8 mouse cellular contexts compared by ENCODE assay signal in the genomic region with DNA sequence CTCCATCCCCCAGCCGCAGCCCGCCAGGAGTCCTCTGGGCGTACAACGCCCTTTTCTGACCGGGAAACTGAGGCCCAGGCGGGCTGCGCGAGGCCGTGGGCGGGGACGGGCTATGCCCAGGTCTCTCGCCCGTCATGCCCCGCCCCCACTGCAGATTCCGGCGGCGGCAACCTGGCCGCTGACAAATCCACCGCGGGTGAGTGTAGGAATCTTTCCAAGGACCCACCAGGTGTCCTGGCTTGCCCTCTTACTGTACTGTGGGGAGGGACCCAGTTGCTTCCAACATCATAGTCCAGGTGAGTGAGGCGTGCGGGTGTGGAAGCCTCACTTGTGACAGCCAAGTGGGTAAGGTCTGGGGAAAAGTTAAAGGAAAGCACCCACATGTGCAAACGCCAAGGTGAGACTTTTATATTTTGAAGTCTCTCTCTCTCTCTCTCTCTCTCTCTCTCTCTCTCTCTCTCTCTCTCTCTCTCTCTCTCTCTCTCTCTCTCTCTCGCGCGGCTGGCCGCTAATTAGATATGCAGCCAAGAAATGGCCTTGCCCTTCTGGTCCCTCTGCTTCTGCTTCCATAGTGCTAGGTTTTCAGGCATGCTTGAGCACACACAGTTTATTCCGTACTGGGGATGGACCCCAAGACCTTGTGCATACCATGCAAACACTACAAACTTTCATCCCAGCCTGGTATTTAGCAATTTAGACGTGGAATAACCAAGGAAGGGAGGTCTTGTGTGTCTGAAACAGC. TPM values are rescaled to one million over a fixed set of nuclear protein-coding genes. Genes with fewer than 3 reads are reported as not detected.
DNase-seq lines count a peak whose midpoint lies in the region; ATAC-seq and TF ChIP-seq lines count a peak whose summit lies in the region.

No protein-coding gene starts in this region.

- H3K9me3 ChIP-seq in intestine, postnatal 0 days (ENCODE audit: control insufficient read depth): no peaks in the 10 kb centered on the region
- H3K9me3 ChIP-seq in liver, embryonic 13.5 days (replicated peaks): no peaks in the 10 kb centered on the region

- ATAC-seq in intestine, postnatal 0 days: peak; percentile 68
- ATAC-seq in liver, embryonic 13.5 days (ENCODE audit: low read depth): peak; percentile 85

- H3K36me3 ChIP-seq in intestine, postnatal 0 days (ENCODE audit: control insufficient read depth, insufficient read depth): peaks cover 25% of the 10 kb centered on the region
- H3K36me3 ChIP-seq in liver, embryonic 13.5 days: peaks cover 29% of the 10 kb centered on the region
- peaks cover 7% of the 10 kb centered on the region for H3K36me3 ChIP-seq in thymus, adult 2 months (ENCODE audit: control insufficient read depth, insufficient read depth, low read length)

- DNase-seq in 3T3-L1 (ENCODE audit: low read depth, low spot score): peak; percentile 35
- DNase-seq in NIH3T3 (ENCODE audit: low read depth): peak; percentile 65
- DNase-seq in cerebellum, postnatal 25 days: peak; percentile 92 to 96
- peak; percentile 19 to 20 for DNase-seq in gastrocnemius, adult 8-10 months (ENCODE audit: low spot score in 2 of 2)
- peak; percentile 70 for DNase-seq in liver, embryonic 13.5 days
- peak; percentile 16 to 21 for DNase-seq in natural killer cell, adult 2 months (ENCODE audit: low spot score in 2 of 2)
- DNase-seq in thymus, adult 2 months: peak; percentile 74

- peak overlapping the region; percentile 77 for H3K27ac ChIP-seq in intestine, postnatal 0 days (ENCODE audit: low read depth, low read length)
- peak overlapping the region; percentile 93 for H3K27ac ChIP-seq in liver, embryonic 13.5 days
- 0 out of 2 replicates have a peak overlapping the region, but pooled peaks have one; percentile 17 for H3K27ac ChIP-seq in thymus, adult 2 months (ENCODE audit: control insufficient read depth, insufficient read depth, low read length)

- TF ChIP-seq CTCF in intestine, postnatal 0 days (IDR thresholded peaks at IDR 0.05; ENCODE audit: low read depth): no peak
- TF ChIP-seq CTCF in thymus, adult 2 months (IDR thresholded peaks at IDR 0.05; ENCODE audit: borderline replicate concordance, control insufficient read depth, extremely low read depth, insufficient read depth, low read length, poor library complexity): no peak

- no peaks in the 10 kb centered on the region for H3K27me3 ChIP-seq in intestine, postnatal 0 days (replicated peaks; ENCODE audit: control insufficient read depth, insufficient read depth, low read length)
- H3K27me3 ChIP-seq in liver, embryonic 13.5 days: no peaks in the 10 kb centered on the region
- no peaks in the 10 kb centered on the region for H3K27me3 ChIP-seq in thymus, adult 2 months (ENCODE audit: control insufficient read depth, insufficient read depth, low read length)

- peak overlapping the region; percentile 87 for H3K4me2 ChIP-seq in intestine, postnatal 0 days (replicated peaks; ENCODE audit: low read depth)
- peak overlapping the region; percentile 93 for H3K4me2 ChIP-seq in liver, embryonic 13.5 days

- no peak for TF ChIP-seq POLR2A in thymus, adult 2 months (IDR thresholded peaks at IDR 0.05; ENCODE audit: control insufficient read depth, extremely low read depth, insufficient read depth, low read length, poor library complexity)

- H3K9ac ChIP-seq in intestine, postnatal 0 days (ENCODE audit: low read depth, low read length): peak overlapping the region; percentile 69
- H3K9ac ChIP-seq in liver, embryonic 13.5 days: peak overlapping the region; percentile 84

- peak overlapping the region; percentile 68 for H3K4me3 ChIP-seq in intestine, postnatal 0 days (ENCODE audit: low read depth, low read length)
- peak overlapping the region; percentile 79 for H3K4me3 ChIP-seq in liver, embryonic 13.5 days (replicated peaks)
- peak overlapping the region; percentile 71 for H3K4me3 ChIP-seq in thymus, adult 2 months (ENCODE audit: control insufficient read depth, insufficient read depth, low read length)

- under 1% methylated on average over 28 of the region's 29 CpGs for WGBS in intestine, postnatal 0 days
- WGBS in liver, embryonic 13.5 days (ENCODE audit: insufficient replicate concordance): 1% methylated on average over 29 of the region's 29 CpGs
- 2% methylated on average over 25 of the region's 29 CpGs for WGBS in thymus, adult 2 months

- H3K4me1 ChIP-seq in intestine, postnatal 0 days (replicated peaks; ENCODE audit: control insufficient read depth, insufficient read depth, low read length): 0 out of 2 replicates have a peak, but pooled peaks cover 5% of the 10 kb centered on the region
- H3K4me1 ChIP-seq in liver, embryonic 13.5 days (replicated peaks): peaks cover 48% of the 10 kb centered on the region
- H3K4me1 ChIP-seq in thymus, adult 2 months (replicated peaks; ENCODE audit: control insufficient read depth, insufficient read depth, low read length): peaks cover 17% of the 10 kb centered on the region

RNA-seq across cellular contexts. Expression of gene Zfp324, which starts 0.6 kb away (rescaled TPM):
- total RNA-seq in gastrocnemius, adult 8-10 months (2022): 1 to 10 TPM; 1.3 to 2.7 (median 1.6) TPM
- polyA plus RNA-seq in intestine, postnatal 0 days (2015; fragmentation: Nextera tagmentation; extraction: Ambion mirVana): 4.0 and 4.1 TPM in 2 replicates
- 3.3 and 3.6 TPM in 2 replicates for polyA plus RNA-seq in liver, embryonic 13.5 days (2015; fragmentation: Nextera tagmentation; extraction: Ambion mirVana)
- 8.7 and 9.3 TPM in 2 replicates for polyA plus RNA-seq in thymus, adult 2 months (2012; rRNA removed)

RNA-seq across cellular contexts. Expression of gene Zfp446, which starts 11.4 kb away (rescaled TPM):
- 1 to 10 TPM; 1.1 to 2.3 (median 2.2) TPM for total RNA-seq in gastrocnemius, adult 8-10 months (2022)
- 2.5 and 2.6 TPM in 2 replicates for polyA plus RNA-seq in intestine, postnatal 0 days (2015; fragmentation: Nextera tagmentation; extraction: Ambion mirVana)
- polyA plus RNA-seq in liver, embryonic 13.5 days (2015; fragmentation: Nextera tagmentation; extraction: Ambion mirVana): 2.9 and 3.6 TPM in 2 replicates
- polyA plus RNA-seq in thymus, adult 2 months (2012; rRNA removed): 10.8 and 11.4 TPM in 2 replicates

RNA-seq across cellular contexts. Expression of gene Slc27a5, which starts 31.7 kb away (rescaled TPM):
- under 1 TPM in 1 of 4 experiments, not detected in 3; 0.16 TPM for total RNA-seq in gastrocnemius, adult 8-10 months (2022)
- polyA plus RNA-seq in intestine, postnatal 0 days (2015; fragmentation: Nextera tagmentation; extraction: Ambion mirVana): 0.18 and 0.22 TPM in 2 replicates
- 4.5 and 4.9 TPM in 2 replicates for polyA plus RNA-seq in liver, embryonic 13.5 days (2015; fragmentation: Nextera tagmentation; extraction: Ambion mirVana)
- 0.89 and 3.0 TPM in 2 replicates for polyA plus RNA-seq in thymus, adult 2 months (2012; rRNA removed)

RNA-seq across cellular contexts. Expression of gene Trim28, which starts 32.6 kb away (rescaled TPM):
- 10 to 100 TPM; 58.7 to 75.7 (median 62.7) TPM for total RNA-seq in gastrocnemius, adult 8-10 months (2022)
- polyA plus RNA-seq in intestine, postnatal 0 days (2015; fragmentation: Nextera tagmentation; extraction: Ambion mirVana): 82.8 and 85.3 TPM in 2 replicates
- 92.3 and 102 TPM in 2 replicates for polyA plus RNA-seq in liver, embryonic 13.5 days (2015; fragmentation: Nextera tagmentation; extraction: Ambion mirVana)
- polyA plus RNA-seq in thymus, adult 2 months (2012; rRNA removed): 902 and 905 TPM in 2 replicates

RNA-seq across cellular contexts. Expression of gene Rnf225, which starts 39.1 kb away (rescaled TPM):
- total RNA-seq in gastrocnemius, adult 8-10 months (2022): under 1 TPM; 0.19 to 0.51 (median 0.42) TPM
- 0.05 and 0.09 TPM in 2 replicates for polyA plus RNA-seq in intestine, postnatal 0 days (2015; fragmentation: Nextera tagmentation; extraction: Ambion mirVana)
- 0.16 and 0.24 TPM in 2 replicates for polyA plus RNA-seq in liver, embryonic 13.5 days (2015; fragmentation: Nextera tagmentation; extraction: Ambion mirVana)
- 1.0 and 1.8 TPM in 2 replicates for polyA plus RNA-seq in thymus, adult 2 months (2012; rRNA removed)

Comparison
In these comparisons a context has a peak if more than half of its experiments do, and no peak if none do; other contexts are left out.
1. Peak in every context shown above with its lines: DNase-seq, ATAC-seq, H3K4me3 ChIP-seq and H3K27ac ChIP-seq.
2. DNase-seq: peak in every context shown above with its lines; median percentile 94 in cerebellum, postnatal 25 days; 74 in thymus, adult 2 months; 70 in liver, embryonic 13.5 days; 65 in NIH3T3; 35 in 3T3-L1; 20 in gastrocnemius, adult 8-10 months; 18 in natural killer cell, adult 2 months.
3. H3K27ac ChIP-seq: peak in every context shown above with its lines; median percentile 93 in liver, embryonic 13.5 days; 77 in intestine, postnatal 0 days; 17 in thymus, adult 2 months.